Mouse (Mus musculus) liver, postnatal 0 days (tissue): ENCODE results near the gene Ifit2.
"Not testable (repeated sequence)": the region's sequence is repeated elsewhere in the genome, so short reads cannot be mapped to it uniquely, and the experiment has no call there.

ENCODE experiments used
- CTCF ChIP-seq: sonication (generic); IDR thresholded peaks from 2 replicates; pipeline ENCODE4 v1.5.1; 2016; ENCODE audit warnings: antibody characterized with exemption, low read depth
- EP300 ChIP-seq: IDR thresholded peaks from 2 replicates; pipeline ENCODE4 v1.6.1; 2016; ENCODE audit warnings: antibody characterized with exemption, low read depth, mild to moderate bottlenecking

GRCm38 (mm10) chr19:34583126-34583766 is 32.8 kb downstream of the Ifit2 start, which contains the start of gene Ifit3:
- not testable (repeated sequence) for TF ChIP-seq CTCF, EP300
